Mouse (Mus musculus) right cerebral cortex, adult 2 months (tissue): ENCODE measurements around the gene Gpr37l1.
"Not testable (repeated sequence)": the region's sequence is repeated elsewhere in the genome, so short reads cannot be mapped to it uniquely, and the experiment has no call there.

Experiments used
- DNase-seq, 2 experiments: peaks; one replicate each; pipeline ENCODE4 v3.0.0; 2021 to 2022; ENCODE audit warnings: low spot score in 2 of 2

Gpr37l1 gene

DNA sequence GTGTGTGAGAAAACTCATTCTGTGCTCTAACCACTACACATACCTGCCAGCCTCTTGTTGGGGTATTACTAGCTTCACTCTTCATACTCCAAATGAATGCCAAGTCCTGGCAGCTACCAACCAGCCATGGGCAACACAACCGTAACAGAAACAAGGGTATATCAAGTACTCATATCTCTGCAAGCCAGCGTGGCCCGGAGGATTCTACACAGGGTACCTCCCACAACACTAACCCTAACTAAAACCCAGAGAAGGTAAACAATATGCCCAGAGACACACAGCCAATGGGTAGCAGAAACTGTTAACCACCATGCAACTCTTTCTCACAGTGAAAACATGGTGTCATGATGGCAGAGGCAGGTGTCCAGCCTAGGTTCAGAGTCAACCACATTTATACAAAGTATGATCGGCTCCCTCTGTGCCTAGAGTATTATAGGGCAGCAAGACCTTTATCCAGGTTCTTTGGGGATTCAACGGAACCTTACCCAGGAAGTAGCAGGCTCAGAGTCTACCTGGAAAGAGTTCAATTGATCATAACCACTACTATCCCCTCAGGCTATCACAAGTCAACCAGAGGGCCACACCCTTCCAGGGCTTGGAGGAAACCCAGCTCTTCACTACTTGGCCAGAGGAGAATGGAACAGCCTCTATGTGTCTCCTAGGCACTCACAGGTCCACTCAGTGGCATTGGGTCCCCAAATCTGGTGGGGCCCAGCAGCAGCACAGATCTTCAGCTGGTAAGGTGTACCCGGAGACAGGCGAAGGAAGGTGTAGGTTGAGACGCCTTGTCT lies 42.7 kb downstream of the Gpr37l1 start:
- no peak for DNase-seq

DNA sequence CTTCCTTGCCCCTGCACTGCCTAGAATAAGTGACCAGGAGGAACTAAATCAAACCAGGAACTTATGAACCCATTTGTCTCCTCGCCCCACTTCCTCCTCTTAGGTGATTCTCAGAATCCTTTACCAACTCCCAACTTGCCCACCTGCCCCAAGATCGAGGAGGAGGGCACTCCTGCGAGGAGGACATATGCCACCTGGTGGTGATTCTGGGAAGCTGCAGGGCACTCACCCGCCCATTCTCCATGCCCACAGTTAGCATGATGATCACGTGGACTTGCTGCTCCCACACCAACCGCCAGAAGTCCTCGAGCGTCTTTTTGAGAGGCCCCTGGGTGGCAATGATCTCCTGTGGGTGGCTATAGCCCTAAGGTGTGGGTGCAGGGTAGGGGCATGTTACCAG lies 54.8 kb downstream of the Gpr37l1 start:
- DNase-seq = peak in 1 of 2 experiments; percentile 27

DNA sequence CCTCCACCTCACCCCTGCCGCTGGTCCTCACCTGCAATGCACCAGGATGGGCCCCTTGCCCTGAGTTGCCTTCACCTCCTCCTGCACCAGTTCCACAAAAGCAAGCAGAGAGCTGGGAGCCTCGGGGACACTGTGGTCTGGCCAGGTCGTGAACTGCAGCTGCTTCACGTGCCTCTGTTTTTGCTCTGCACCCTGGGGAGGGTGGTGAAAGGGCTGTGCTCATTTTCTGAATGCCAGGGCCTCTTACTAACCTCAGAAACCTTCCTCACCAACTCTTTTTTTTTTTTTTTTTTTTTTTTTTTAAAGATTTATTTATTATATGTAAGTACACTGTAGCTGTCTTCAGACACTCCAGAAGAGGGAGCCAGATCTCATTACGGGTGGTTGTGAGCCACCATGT lies 56.2 kb downstream of the Gpr37l1 start:
- not testable (repeated sequence) for DNase-seq
